Mouse (Mus musculus) heart, adult 2 months (tissue): Measurements from ENCODE around the gene Arhgap42.

Experiments used
- CTCF ChIP-seq: fragments of 200-600 bp; IDR thresholded peaks from 2 replicates; pipeline ENCODE4 v1.8.1; 2022; ENCODE audit warnings: antibody characterized with exemption, mild to moderate bottlenecking, moderate library complexity
- POLR2A ChIP-seq: fragments of 200-500 bp; IDR thresholded peaks from 2 replicates; pipeline ENCODE4 v1.6.1; 2011; ENCODE audit warnings: mild to moderate bottlenecking, low read depth, low read length, control low read depth; ENCODE audit not compliant: insufficient read depth

DNA sequence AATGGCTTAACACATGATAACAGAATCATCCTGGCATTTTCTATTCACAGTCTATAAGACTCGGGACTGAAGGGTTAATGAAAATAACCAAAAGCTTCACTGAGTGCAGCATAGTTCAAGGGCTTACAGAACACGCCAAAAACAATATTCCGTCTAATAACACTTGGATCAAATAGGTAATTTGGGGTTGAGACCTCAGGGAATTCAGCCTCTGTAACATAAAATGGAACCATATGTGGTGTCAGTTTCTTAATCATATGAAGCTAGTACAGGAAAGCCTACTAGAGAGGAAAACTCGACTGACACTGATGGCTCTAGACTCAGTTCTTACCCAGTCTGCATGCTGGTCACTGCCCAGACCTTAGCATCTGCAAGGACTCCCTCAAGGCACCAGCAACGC is 95.8 kb downstream of the Arhgap42 start:
- no peak for TF ChIP-seq POLR2A
- TF ChIP-seq CTCF: no peak
